Mouse (Mus musculus) fibroblast of lung, adult 2 months (primary cell): ENCODE results near the gene Slc25a1.

Experiments
- DNase-seq: peaks from one replicate; pipeline ENCODE4 v3.0.0-alpha.2; 2011; ENCODE audit warnings: low read depth

Gene Slc25a1

GRCm38 (mm10) chr16:17921325-17922162 lies 6.5 kb downstream of the Slc25a1 start:
- peak; percentile 93 for DNase-seq

- DNase-seq: no peak
Observed at GRCm38 (mm10) chr16:17920586-17920985, 7.4 kb downstream of the Slc25a1 start.

GRCm38 (mm10) chr16:17914307-17915249 lies 13.4 kb downstream of the Slc25a1 start, which contains the start of gene Gsc2:
TSS of gene Gsc2 (minus strand) at chr16:17915059.
- no peak for DNase-seq

GRCm38 (mm10) chr16:17911052-17911595 lies 16.9 kb downstream of the Slc25a1 start, which contains the start of gene Ess2:
TSS of gene Ess2 (minus strand) at chr16:17911348.
- peak; percentile 92 for DNase-seq

GRCm38 (mm10) chr16:17898462-17898861 lies 29.6 kb downstream of the Slc25a1 start, which contains the start of the genes Dgcr2 and Tssk2:
TSS of gene Dgcr2 (minus strand) at chr16:17898562.
TSS of gene Tssk2 (plus strand) at chr16:17898637.
- DNase-seq: no peak

- DNase-seq: no peak
Observed at GRCm38 (mm10) chr16:17896091-17896490, 31.9 kb downstream of the Slc25a1 start.

GRCm38 (mm10) chr16:17893923-17894322 lies 34.1 kb downstream of the Slc25a1 start, which contains the start of gene Tssk1:
TSS of gene Tssk1 (plus strand) at chr16:17894223.
- no peak for DNase-seq

GRCm38 (mm10) chr16:17892606-17893005 lies 35.4 kb downstream of the Slc25a1 start:
- DNase-seq: no peak

- peak; percentile 78 for DNase-seq
Observed at GRCm38 (mm10) chr16:17891567-17891959, 36.5 kb downstream of the Slc25a1 start, which contains the start of gene Gm20518. TSS of gene Gm20518 (minus strand) at chr16:17891671.

- peak; percentile 53 for DNase-seq
Observed at GRCm38 (mm10) chr16:17890917-17891566, 37.0 kb downstream of the Slc25a1 start.

- no peak for DNase-seq
Observed at GRCm38 (mm10) chr16:17890342-17890727, 37.7 kb downstream of the Slc25a1 start.

GRCm38 (mm10) chr16:17889689-17890341 lies 38.2 kb downstream of the Slc25a1 start:
- DNase-seq: no peak

- no peak for DNase-seq
Observed at GRCm38 (mm10) chr16:17884116-17884515, 43.9 kb downstream of the Slc25a1 start.

- no peak for DNase-seq
Observed at GRCm38 (mm10) chr16:17882196-17882595, 45.8 kb downstream of the Slc25a1 start.

- no peak for DNase-seq
Observed at GRCm38 (mm10) chr16:17879571-17879970, 48.4 kb downstream of the Slc25a1 start.

GRCm38 (mm10) chr16:17876096-17876495 lies 51.9 kb downstream of the Slc25a1 start:
- no peak for DNase-seq
